Mouse (Mus musculus): Measurements from ENCODE around the gene Olfr1410. TPM values are rescaled to one million over a fixed set of nuclear protein-coding genes. Genes with fewer than 3 reads are reported as not detected.
A peak's percentile ranks its signal among the peaks of the same experiment; 100 is the strongest.

Gene Olfr1410
- polyA plus RNA-seq, 1 experiment = not detected

- H3K4me1 ChIP-seq (ENCODE audit: control insufficient read depth, insufficient read depth, low read length) = no peaks in the 10 kb centered on the region
- no peak overlapping the region for H3K27ac ChIP-seq (ENCODE audit: insufficient read depth, low read length)
- H3K4me3 ChIP-seq (ENCODE audit: insufficient read depth, low read length) = no peak overlapping the region
- TF ChIP-seq CTCF (IDR thresholded peaks at IDR 0.05; ENCODE audit: borderline replicate concordance, insufficient read depth, low read length) (peak; percentile 71; the same call in 1 of the 2 replicates), POLR2A (IDR thresholded peaks at IDR 0.05; ENCODE audit: low read depth, low read length) (no peak)
Observed at GRCm38 (mm10) chr1:92647752-92648151, 42.2 kb downstream of the Olfr1410 start.

DNA sequence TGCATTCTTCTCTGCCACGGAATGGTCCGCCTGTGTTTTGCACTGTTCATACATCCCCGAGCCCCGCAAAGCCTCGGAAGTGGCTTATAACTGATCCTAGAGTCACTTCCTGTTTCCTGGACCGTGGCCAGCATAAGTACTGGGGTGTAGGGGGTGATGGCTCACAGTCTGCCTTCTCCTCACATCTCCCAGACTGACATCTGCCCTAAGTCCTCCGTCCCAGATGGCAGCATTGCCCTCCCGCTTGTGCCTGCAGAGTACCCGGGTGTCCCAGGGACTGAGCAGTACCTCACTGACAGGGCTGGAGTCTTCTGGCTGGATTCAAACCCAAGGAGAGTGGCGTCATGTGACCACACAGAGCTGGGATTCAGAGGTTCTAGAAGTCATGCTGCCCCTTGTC is 42.6 kb downstream of the Olfr1410 start:
- no peak overlapping the region for H3K27ac ChIP-seq (ENCODE audit: insufficient read depth, low read length)
- H3K4me3 ChIP-seq (ENCODE audit: insufficient read depth, low read length) = no peak overlapping the region
- H3K4me1 ChIP-seq (ENCODE audit: control insufficient read depth, insufficient read depth, low read length) = no peaks in the 10 kb centered on the region
- no peak for TF ChIP-seq CTCF (IDR thresholded peaks at IDR 0.05; ENCODE audit: borderline replicate concordance, insufficient read depth, low read length)
- no peak for TF ChIP-seq POLR2A (IDR thresholded peaks at IDR 0.05; ENCODE audit: low read depth, low read length)

DNA sequence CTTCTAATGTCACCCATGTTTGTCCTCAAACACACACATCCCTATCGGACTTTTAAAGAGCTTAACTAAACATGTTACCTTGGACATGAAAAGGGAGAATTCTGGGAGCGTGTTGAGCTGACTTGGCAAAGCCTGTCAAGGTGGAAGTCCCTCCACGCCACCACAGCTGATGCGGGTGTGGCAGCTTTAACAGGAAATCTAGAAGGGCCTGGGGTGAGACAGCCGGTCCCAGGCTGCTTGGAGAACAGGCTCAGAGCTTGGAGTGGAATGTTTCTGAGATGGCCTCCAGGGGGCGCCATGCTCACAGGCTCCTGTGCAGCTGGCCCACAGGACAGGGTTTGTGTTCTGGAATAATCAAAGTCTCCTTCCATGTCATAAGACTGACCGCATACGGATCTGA is 43.1 kb downstream of the Olfr1410 start, which contains the start of gene Otos:
Gene Otos (minus strand): TSS at position 169 of the 400 bp plus-strand sequence.
- Histone ChIP-seq H3K4me1 (ENCODE audit: control insufficient read depth, insufficient read depth, low read length) (no peaks in the 10 kb centered on the region), H3K4me3 (ENCODE audit: insufficient read depth, low read length) (no peak within 1 kb of the TSS), H3K27ac (ENCODE audit: insufficient read depth, low read length) (no peak within 1 kb of the TSS)
- TF ChIP-seq CTCF (IDR thresholded peaks at IDR 0.05; ENCODE audit: borderline replicate concordance, insufficient read depth, low read length) (peak; percentile 82), POLR2A (IDR thresholded peaks at IDR 0.05; ENCODE audit: low read depth, low read length) (no peak)

- no peak overlapping the region for H3K27ac ChIP-seq (ENCODE audit: insufficient read depth, low read length)
- TF ChIP-seq POLR2A (IDR thresholded peaks at IDR 0.05; ENCODE audit: low read depth, low read length) (no peak), CTCF (IDR thresholded peaks at IDR 0.05; ENCODE audit: borderline replicate concordance, insufficient read depth, low read length) (no peak)
- no peaks in the 10 kb centered on the region for H3K4me1 ChIP-seq (ENCODE audit: control insufficient read depth, insufficient read depth, low read length)
- no peak overlapping the region for H3K4me3 ChIP-seq (ENCODE audit: insufficient read depth, low read length)
Observed at GRCm38 (mm10) chr1:92651467-92651866, 45.9 kb downstream of the Olfr1410 start.

- Histone ChIP-seq H3K4me3 (ENCODE audit: insufficient read depth, low read length) (no peak overlapping the region), H3K4me1 (ENCODE audit: control insufficient read depth, insufficient read depth, low read length) (no peaks in the 10 kb centered on the region), H3K27ac (ENCODE audit: insufficient read depth, low read length) (no peak overlapping the region)
- TF ChIP-seq POLR2A (IDR thresholded peaks at IDR 0.05; ENCODE audit: low read depth, low read length) = no peak
- no peak for TF ChIP-seq CTCF (IDR thresholded peaks at IDR 0.05; ENCODE audit: borderline replicate concordance, insufficient read depth, low read length)
Observed at GRCm38 (mm10) chr1:92653179-92653578, 47.6 kb downstream of the Olfr1410 start.

GRCm38 (mm10) chr1:92654676-92655075 is 49.1 kb downstream of the Olfr1410 start:
- Histone ChIP-seq H3K27ac (ENCODE audit: insufficient read depth, low read length) (no peak overlapping the region), H3K4me1 (ENCODE audit: control insufficient read depth, insufficient read depth, low read length) (no peaks in the 10 kb centered on the region), H3K4me3 (ENCODE audit: insufficient read depth, low read length) (no peak overlapping the region)
- TF ChIP-seq POLR2A (IDR thresholded peaks at IDR 0.05; ENCODE audit: low read depth, low read length) = no peak
- no peak for TF ChIP-seq CTCF (IDR thresholded peaks at IDR 0.05; ENCODE audit: borderline replicate concordance, insufficient read depth, low read length)

GRCm38 (mm10) chr1:92657025-92657820 is 51.6 kb downstream of the Olfr1410 start:
- H3K4me3 ChIP-seq (ENCODE audit: insufficient read depth, low read length) = no peak overlapping the region
- H3K27ac ChIP-seq (ENCODE audit: insufficient read depth, low read length) = no peak overlapping the region
- no peaks in the 10 kb centered on the region for H3K4me1 ChIP-seq (ENCODE audit: control insufficient read depth, insufficient read depth, low read length)
- TF ChIP-seq POLR2A (IDR thresholded peaks at IDR 0.05; ENCODE audit: low read depth, low read length) (no peak), CTCF (IDR thresholded peaks at IDR 0.05; ENCODE audit: borderline replicate concordance, insufficient read depth, low read length) (no peak)

GRCm38 (mm10) chr1:92659392-92659791 is 53.8 kb downstream of the Olfr1410 start:
- no peak for TF ChIP-seq POLR2A (IDR thresholded peaks at IDR 0.05; ENCODE audit: low read depth, low read length)
- Histone ChIP-seq H3K27ac (ENCODE audit: insufficient read depth, low read length) (no peak overlapping the region), H3K4me1 (ENCODE audit: control insufficient read depth, insufficient read depth, low read length) (no peaks in the 10 kb centered on the region), H3K4me3 (ENCODE audit: insufficient read depth, low read length) (no peak overlapping the region)

Other genes starting within 250 kb of the Olfr1410 start
- gene Ndufa10, start 131.9 kb upstream of the Olfr1410 start, polyA plus RNA-seq (2011; ENCODE audit: insufficient read length, low read depth, missing spikeins) = 166 and 171 TPM in 2 replicates
- not detected in 2 replicates for gene Olfr1416, start 120.7 kb upstream of the Olfr1410 start, polyA plus RNA-seq (2011; ENCODE audit: insufficient read length, low read depth, missing spikeins)
- gene Olfr1415, start 109.7 kb upstream of the Olfr1410 start, polyA plus RNA-seq (2011; ENCODE audit: insufficient read length, low read depth, missing spikeins) = not detected in 2 replicates
- not detected in 2 replicates for gene Olfr1414, start 87.1 kb upstream of the Olfr1410 start, polyA plus RNA-seq (2011; ENCODE audit: insufficient read length, low read depth, missing spikeins)
- gene Olfr1413, start 34.5 kb upstream of the Olfr1410 start, polyA plus RNA-seq (2011; ENCODE audit: insufficient read length, low read depth, missing spikeins) = not detected in 2 replicates
- gene Olfr1412, start 20.0 kb upstream of the Olfr1410 start, polyA plus RNA-seq (2011; ENCODE audit: insufficient read length, low read depth, missing spikeins) = not detected in 2 replicates
- gene Olfr1411, start 11.4 kb upstream of the Olfr1410 start, polyA plus RNA-seq (2011; ENCODE audit: insufficient read length, low read depth, missing spikeins) = not detected in 2 replicates
- gene Olfr12, start 12.0 kb downstream of the Olfr1410 start, polyA plus RNA-seq (2011; ENCODE audit: insufficient read length, low read depth, missing spikeins) = not detected in 2 replicates
- 188 and 227 TPM in 2 replicates for gene Cops9, start 36.2 kb downstream of the Olfr1410 start, polyA plus RNA-seq (2011; ENCODE audit: insufficient read length, low read depth, missing spikeins)
- gene Otos, start 43.1 kb downstream of the Olfr1410 start, polyA plus RNA-seq (2011; ENCODE audit: insufficient read length, low read depth, missing spikeins) = not detected in 2 replicates
- 105 and 112 TPM in 2 replicates for gene Gpc1, start 225.9 kb downstream of the Olfr1410 start, polyA plus RNA-seq (2011; ENCODE audit: insufficient read length, low read depth, missing spikeins)

Data from embryonic fibroblast, embryonic 13.5 days (primary cell).